Mouse (Mus musculus) neutrophil, adult 83 days (primary cell): ENCODE data around the gene Olfr1493-ps1. TPM values are rescaled to one million over a fixed set of nuclear protein-coding genes. Genes with fewer than 3 reads are reported as not detected.

Source experiments
- total RNA-seq, 2 experiments: library from RNA; stranded (reverse); gene quantifications; one replicate each; pipeline ENCODE4 v1.2.4; 2023

The Olfr1493-ps1 gene
- not detected for total RNA-seq

GRCm38 (mm10) chr19:13722978-13723377 lies at the start of gene Olfr1493-ps1:
TSS of gene Olfr1493-ps1 (plus strand) at chr19:13723278.

GRCm38 (mm10) chr19:13696968-13697367 lies 26.1 kb upstream of the Olfr1493-ps1 start, which contains the start of gene Olfr1491:
TSS of gene Olfr1491 (plus strand) at chr19:13697268.

GRCm38 (mm10) chr19:13739428-13739827 lies 16.4 kb downstream of the Olfr1493-ps1 start, which contains the start of gene Olfr1494:
TSS of gene Olfr1494 (plus strand) at chr19:13739728.

DNA sequence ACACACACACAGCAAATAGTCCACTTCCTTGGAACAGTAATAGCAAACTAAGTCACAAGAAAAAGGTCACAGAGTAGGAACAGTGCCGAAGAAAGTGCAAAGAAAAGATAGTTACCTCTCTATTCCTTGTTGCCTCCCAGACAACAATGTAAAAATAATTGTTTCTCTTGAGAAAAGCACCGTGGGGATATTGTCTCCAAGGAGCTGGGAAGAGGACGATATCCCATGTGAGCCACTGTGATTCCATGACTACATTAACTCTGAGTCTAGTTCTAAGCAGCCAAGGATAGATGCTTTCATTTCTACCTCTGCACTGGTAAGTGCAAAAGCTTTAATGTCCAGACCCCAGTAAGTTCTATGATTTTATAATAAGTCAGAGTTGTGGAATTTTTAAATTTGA lies 41.2 kb downstream of the Olfr1493-ps1 start, which contains the start of gene Olfr1495:
Olfr1495 (plus strand) TSS at position 301 of the 400 bp plus-strand sequence.

DNA sequence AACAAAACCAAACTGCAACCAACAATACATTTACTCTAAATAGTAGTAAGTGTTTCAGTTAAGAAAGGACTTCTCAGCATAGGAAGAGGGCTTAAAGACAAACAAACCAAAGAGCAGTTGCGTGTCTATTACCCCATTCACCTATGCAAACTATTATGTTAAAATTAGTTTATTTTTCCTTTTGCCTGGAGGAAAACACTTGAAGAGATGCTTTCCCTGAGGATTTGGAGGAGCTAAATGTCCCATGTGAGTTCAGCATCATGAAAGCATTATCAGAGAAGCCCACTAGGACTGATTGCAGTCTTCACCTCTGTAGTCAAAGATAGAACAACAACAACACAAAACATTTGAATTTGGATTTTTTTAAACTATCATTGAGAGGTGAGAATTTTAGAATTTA lies 54.5 kb downstream of the Olfr1493-ps1 start, which contains the start of gene Olfr1496:
Olfr1496 (plus strand) TSS at position 301 of the 400 bp plus-strand sequence.

Other genes starting within 250 kb of the Olfr1493-ps1 start
- not detected for gene Olfr1475, start 243.1 kb upstream of the Olfr1493-ps1 start, total RNA-seq
- not detected for gene Olfr1477, start 222.7 kb upstream of the Olfr1493-ps1 start, total RNA-seq
- not detected for gene Olfr1480, start 195.4 kb upstream of the Olfr1493-ps1 start, total RNA-seq
- gene Olfr1484, start 139.8 kb upstream of the Olfr1493-ps1 start, total RNA-seq: not detected
- not detected for gene Olfr1487, start 105.9 kb upstream of the Olfr1493-ps1 start, total RNA-seq
- gene Olfr1489, start 91.7 kb upstream of the Olfr1493-ps1 start, total RNA-seq: not detected
- gene Olfr1490, start 72.2 kb upstream of the Olfr1493-ps1 start, total RNA-seq: not detected
- gene Olfr1491, start 26.0 kb upstream of the Olfr1493-ps1 start, total RNA-seq: not detected
- gene Olfr1494, start 16.4 kb downstream of the Olfr1493-ps1 start, total RNA-seq: not detected
- not detected for gene Olfr1495, start 41.3 kb downstream of the Olfr1493-ps1 start, total RNA-seq
- gene Olfr1496, start 54.6 kb downstream of the Olfr1493-ps1 start, total RNA-seq: not detected
- not detected for gene Olfr1497, start 74.9 kb downstream of the Olfr1493-ps1 start, total RNA-seq
- not detected for gene Olfr1499, start 96.2 kb downstream of the Olfr1493-ps1 start, total RNA-seq
- not detected for gene Olfr1500, start 107.2 kb downstream of the Olfr1493-ps1 start, total RNA-seq
- not detected for gene Olfr1501, start 127.4 kb downstream of the Olfr1493-ps1 start, total RNA-seq
- gene Olfr1502, start 138.5 kb downstream of the Olfr1493-ps1 start, total RNA-seq: not detected
- not detected for gene Olfr1504, start 174.7 kb downstream of the Olfr1493-ps1 start, total RNA-seq
- gene Olfr1505, start 190.3 kb downstream of the Olfr1493-ps1 start, total RNA-seq: not detected